Mouse (Mus musculus) spleen, postnatal 36 days (tissue): ENCODE data around the gene Cit.
A peak's percentile ranks its signal among the peaks of the same experiment; 100 is the strongest.

ENCODE experiments used
- DNase-seq, 2 experiments: peaks; one replicate each; pipeline ENCODE4 v3.0.0; 2022; ENCODE audit warnings: low spot score in 2 of 2, mixed read lengths in 1 of 2

Gene Cit

DNA sequence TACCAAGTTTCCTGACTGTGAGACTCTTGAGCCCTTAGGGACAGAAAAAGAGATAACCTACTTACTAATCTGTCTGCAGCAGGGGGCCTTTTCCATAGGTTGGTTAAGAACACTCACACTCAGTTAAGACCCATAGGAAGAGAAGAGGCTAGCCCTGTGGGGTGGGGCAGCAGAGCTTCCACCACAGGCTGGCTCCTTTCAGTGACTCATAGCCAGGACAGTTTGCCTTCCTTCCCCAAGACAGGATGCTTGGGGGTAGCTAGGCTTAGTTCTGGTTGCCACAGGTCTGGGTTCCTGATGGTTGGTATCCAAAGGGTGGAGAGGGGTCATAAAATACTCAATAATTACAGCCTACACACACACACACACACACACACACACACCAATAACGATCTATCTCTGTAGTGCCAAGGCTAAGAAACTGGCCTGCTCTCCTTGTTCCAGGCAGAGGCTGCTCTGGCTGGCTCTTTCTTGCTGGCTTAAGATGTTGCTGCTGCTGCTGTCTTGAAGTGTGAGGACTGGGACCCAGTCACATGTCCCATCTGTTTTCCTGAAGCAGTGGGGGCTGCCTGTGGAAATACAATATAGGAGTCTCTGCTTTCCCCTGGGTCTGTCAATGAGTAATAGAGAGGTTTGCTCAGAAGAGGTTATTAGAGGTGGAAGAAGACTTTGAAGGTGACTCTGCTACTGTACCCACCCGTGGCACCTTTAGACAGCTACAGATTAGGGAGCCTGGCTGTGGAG, 165.0 kb downstream of the Cit start:
- DNase-seq = no peak

DNA sequence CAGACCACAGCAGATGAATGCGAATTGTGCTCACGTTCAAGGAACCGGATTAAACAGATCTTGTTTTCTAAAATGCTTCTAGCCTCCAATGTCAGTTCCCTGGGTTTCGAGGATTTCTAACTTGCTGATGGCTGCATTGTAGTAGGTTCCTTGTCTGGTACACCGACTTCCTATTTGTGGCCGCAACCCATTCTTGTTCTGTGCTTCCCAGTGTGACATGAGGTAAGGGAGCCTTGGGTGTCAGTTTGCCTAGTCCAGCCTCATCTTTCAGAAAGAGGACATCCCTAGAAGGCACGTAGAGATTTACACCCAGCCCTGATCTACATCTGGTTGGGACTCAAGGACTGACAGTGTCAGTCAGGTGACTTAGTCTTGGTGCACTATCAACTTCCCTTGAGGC, 166.6 kb downstream of the Cit start:
- DNase-seq = no peak

DNA sequence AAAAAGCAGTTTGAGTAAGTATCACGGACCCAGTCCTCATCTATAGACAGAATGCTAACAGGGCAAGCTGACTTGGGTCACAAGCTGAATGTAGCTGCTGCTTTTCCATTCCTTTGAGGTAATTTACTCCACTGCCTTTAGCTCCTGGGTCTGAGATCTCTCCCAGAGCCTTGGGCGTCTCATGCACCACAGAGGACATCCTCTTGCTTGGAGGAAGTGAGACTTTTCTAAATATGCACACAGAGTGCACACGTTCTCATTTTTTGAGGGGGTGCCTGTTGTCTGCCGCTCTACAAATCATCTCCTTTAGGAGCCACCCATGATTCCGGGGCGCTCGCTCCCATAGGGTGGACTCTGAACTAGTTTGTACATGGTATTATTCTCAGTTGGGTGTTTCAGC, 167.4 kb downstream of the Cit start:
- no peak for DNase-seq

DNA sequence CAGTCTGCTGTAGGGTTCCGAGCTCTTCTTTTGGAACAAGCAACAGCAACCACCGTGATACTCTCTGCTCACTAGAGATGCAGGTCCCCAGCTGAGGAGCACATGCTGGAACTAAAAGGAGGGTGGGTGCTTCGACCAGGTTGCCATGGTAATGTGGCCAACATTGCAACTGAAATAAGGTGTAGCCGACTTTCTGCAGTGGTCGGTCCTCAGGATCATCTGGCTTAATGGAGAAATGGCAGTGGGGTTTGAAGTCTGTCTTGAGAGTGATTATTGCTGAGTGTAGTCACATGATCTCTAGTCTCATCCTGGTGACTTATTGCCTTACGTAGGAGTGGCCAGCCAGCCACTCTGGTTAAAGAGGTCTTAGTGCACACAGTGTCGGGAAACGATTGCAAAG, 168.7 kb downstream of the Cit start:
- DNase-seq = no peak

DNA sequence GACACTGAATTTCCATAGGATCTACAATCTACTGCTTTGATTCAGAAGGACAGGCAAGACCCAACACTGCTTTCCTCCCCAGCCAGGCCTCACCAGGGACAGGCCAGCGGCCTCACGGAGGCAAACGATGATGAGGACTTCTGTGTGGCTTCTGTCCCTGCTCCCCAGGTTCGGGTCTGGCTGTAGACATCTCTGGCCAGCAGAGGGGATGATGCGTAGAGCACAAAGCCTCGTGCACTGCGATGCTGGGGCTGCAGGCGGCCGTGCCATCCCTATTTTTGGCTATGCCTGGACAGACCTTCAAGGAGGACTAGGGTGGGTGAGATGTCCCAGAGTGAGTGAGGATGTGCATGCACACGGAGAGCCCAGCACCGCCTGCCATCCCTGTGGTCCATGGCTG, 169.2 kb downstream of the Cit start:
- DNase-seq = no peak

DNA sequence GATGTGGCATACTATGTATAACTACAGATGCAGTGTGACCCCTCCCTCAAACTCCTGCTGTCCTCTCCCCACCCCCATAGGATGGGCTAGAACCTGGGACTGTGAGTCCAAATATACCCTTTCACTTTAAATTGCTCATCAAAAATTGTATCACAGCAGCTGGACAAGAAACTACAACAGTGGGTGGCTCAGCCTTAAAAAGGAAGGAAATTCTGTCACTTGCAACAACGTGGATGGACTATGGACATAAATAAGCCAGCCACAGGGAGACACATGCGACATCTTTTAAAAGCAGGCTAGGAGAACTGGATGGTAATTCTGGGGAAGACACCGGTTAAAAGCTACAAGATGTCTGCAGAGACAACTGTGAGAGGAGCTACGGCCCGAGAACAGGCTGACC, 171.5 kb downstream of the Cit start:
- no peak for DNase-seq

DNA sequence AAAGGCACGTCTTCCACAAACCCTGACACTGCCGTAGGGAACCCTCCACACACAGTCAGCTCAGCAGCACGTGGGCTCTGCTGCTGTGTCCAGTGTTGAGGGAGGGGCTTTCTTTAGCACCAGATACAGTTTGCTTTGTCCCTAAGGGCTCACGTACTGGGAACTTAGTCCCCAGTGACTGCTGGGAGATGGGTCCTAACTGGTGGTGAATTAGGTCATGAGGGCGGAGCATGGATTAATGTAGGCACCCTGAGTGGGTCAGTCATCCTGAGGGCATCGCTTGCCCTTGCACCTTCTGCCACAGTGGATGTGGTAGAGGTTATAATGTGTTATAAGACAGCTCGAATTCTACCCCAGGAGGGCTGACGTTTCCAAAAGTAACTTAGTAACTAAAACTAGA, 172.3 kb downstream of the Cit start:
- no peak for DNase-seq

DNA sequence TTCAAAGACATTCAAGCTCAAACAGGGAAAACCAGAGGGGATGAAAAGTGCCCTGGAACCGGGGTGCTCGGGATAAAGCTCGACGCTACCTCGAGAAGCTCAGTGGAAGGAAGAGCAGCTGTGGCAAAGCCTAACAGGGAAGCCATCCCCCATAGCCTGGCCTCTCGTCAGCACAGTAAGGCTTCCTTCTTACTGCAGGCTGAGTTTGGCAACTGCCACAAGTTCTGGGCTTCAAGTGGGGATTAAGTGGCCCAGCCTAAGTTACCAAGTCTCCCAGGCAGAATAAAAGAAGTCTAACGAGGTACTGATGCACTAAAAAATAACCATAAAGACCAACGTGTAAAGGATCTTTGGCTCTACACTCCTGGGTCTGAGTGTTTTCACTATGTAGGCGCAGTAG, 173.1 kb downstream of the Cit start:
- DNase-seq = no peak

DNA sequence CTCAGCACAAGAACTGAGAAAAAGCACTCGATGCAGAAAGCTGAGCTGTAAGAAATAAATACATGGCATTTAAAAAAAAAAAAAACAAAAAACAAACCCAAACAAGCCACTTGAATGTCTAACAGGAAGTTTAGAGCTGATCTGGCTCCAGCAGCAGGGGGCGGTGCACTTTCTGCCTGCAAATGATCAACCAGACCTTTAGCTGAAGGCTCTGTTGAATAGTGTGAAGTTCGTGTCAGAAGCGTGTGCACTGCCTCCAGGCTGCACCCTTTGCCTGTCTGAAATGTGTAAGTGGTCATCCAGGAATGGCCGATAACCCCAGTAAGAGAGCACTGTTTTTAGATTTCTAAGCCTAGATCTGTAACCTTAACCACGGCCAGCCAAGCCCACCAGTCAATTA, 173.7 kb downstream of the Cit start:
- no peak for DNase-seq

DNA sequence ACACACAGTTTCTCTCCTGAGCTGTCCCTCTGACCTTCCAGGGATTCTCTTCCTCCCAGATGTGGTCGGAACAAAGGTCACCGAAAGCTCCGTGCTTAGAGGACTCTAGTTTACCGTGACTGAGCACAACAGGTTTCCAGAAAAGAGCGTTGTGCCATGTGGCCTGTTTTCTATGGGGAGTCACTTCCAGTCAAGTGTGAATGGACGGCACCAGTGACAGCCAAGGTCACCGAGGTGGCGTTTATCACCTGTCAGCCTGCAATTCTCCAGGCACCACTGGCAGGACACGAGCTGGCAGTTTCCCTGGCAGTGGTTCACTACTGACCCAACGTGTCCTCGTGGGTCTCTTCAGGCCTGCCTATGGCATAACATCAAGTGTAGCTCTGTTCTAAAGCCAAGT, 174.3 kb downstream of the Cit start:
- no peak for DNase-seq

DNA sequence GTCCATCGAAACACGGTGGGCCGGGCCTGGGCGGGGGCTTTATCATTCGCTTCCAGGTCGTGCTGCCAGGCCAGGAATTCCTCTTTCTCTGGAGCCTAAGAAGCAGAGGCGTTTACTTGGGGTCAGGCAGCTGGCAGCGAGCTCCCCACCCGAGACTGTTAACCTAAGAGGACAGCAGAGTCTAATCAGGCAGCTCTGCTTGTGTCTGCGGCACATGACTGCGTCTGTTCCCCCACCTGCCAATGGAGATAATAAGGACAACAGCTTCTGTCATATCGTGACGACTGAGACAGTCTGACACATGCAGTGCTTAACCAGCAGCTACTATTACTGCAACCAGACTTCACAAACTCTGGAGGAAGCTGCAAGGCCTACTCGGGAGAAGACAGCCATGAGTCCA, 176.5 kb downstream of the Cit start:
- peak; percentile 36 to 58 for DNase-seq

DNA sequence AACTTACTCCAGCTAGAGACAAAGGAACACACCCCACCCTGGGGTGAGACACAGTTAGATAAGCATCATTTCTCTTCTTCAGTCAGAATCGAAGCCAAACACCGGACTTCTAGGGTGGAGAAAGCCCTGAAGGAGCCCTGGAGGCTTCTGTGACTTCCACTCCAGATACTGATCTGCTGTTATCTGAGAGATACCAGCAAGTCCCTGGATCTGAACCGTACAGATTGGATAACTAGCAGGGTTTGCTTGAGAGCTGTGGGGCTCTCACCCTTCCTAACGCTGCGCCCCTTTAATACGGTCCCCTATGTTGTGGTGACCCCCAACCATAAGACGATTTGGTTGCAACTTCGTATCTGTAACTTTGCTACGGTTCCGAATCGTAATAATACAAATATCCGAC, 177.1 kb downstream of the Cit start:
- no peak for DNase-seq

DNA sequence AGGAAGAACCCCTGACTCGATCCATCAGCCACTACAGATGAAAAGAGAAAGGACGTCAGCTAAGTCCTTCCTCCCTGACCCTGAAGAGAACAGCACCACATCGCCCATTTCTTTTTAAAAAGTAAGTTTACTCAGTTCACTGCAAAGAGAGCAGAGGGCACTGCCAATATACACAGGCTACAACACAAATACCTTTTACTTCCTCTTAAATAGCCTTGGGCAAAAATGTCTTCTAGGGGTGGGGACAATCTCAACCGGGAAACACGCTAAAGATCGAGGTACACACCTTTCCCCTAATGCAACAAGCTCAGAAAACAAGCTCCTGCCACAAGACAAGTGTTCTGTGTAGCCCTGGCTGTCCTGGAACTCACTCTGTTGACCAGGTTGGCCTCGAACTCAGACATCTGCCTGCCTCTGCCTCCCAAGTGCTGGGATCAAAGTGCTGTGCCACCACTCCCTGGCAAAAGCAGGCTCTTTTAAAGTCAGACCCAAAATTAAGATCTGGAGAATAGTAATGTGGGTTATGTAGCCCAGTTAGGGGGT, 177.7 kb downstream of the Cit start:
- DNase-seq = no peak

DNA sequence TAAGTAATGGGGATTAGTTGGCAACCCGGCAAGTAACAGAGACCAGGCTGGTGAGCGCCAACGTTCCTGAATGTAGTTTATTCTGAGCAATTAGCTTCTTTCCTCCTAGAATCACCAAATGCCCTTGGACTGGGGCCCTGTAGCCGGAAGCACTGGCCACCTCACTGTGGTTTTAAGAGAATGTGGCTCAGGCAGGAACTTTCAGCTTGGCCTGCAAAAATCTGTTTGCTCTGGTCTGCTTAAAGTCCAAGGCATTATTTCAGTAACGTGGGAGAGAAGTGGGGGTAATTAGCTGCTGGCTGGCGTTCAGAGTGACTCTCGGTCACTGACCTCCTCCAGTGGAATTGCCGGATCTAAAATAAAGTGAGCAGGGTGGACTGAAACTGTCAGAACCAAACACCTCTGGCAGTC, 178.2 kb downstream of the Cit start:
- DNase-seq = no peak

DNA sequence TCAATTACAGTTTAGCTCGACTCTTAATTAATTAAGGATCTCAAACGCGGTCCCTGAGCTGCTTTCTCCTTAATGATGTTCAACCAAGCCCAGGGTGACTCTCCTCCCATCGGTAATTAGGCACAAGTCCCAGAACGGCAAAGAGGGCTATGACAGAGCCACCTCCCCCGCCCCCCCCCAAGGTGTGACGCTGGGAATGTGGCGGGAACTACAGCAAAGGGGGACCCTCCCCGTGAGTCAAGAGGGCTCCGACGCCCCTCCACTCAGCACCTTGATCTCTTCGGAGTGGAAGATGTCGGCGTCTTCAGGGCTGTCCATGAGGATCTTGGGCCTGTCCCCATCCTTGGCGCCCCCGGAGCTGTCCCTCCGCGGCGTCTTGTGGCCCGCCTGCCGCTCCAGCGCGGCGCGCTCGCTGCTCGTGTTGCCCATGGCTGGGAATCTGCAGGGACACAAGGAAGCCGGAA, 178.8 kb downstream of the Cit start:
- DNase-seq = no peak

DNA sequence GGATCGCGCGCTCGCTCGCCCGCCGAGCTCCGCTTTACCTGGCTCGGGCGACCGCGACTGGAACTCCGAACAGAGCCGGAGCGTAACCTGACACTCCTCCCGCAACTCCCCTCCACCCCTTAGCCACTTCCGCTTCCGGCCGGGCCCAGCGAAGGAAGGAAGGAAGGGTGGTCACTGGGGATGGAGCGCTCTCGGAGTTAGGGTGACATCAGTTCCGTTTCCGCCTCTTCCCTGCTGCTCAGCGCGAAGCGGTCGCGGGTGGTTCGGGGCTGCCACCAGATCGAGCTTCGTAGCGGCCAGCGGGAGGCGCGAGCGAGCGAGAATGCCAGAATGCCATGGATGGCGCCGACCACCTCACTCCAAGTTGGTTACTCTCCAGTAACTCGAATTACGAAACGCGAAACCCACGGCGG, 179.3 kb downstream of the Cit start, which contains the start of gene Prkab1:
Gene Prkab1, minus strand, starts transcription at position 182 of the 413 bp plus-strand sequence.
- peak; percentile 95 to 96 for DNase-seq

DNA sequence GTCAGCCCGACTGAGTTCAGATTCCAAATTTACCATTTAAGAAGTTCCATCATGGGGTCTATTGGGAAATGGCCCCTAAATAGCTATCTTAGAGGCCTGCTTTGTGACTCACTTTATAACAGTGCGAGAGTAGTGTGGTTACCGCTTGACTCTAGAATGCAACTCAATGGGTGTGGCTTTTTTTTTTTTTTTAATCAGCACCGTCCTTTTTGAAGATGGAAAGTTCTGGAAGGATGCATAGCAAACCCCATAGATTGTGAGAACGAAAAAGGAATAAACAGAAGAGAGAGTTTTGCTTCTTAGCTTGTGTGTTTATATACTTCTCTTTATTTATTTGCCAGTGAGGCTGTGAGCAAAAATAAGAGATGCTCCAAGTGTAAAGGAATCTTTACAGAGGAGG, 181.0 kb downstream of the Cit start:
- DNase-seq = no peak

DNA sequence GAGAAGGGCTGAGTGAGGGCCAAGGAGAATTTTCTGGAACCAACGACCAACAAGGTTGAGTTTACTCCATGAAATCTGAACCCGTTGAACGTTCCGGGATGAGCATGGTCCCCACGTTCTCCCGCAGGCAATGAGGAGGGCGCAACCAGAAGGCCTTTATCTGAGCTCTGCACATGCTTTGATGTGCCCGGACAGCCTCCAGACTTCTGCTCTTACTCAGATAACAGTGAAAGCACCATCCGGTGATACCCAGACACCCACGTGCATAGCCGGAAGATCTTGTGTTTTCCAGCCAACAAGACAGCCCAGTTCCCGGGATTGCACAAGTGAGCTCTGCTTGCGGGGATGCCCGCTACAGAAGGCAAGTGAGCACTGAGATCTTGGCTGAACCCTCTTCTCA, 181.5 kb downstream of the Cit start:
- DNase-seq = peak; percentile 54 to 77

DNA sequence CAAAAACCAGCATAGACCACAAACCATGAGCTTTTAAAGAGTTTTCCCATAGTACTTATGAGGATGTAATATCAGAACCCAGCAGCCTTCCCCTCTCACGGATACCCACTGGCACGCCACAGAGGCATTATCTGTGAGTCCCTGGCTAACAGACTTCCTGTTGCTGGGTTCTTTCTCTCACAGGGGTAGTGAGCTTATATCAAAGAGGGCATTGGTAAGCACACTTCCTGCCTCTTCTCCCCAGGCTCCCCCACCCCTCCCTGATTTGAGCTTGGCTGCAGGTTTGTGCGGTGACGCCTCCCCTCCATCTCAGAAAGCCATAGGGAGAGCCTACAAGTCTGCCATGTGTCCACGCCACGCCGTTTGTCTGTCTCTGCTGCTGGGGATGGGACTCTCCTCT, 184.0 kb downstream of the Cit start:
- DNase-seq = peak; percentile 45 to 47

DNA sequence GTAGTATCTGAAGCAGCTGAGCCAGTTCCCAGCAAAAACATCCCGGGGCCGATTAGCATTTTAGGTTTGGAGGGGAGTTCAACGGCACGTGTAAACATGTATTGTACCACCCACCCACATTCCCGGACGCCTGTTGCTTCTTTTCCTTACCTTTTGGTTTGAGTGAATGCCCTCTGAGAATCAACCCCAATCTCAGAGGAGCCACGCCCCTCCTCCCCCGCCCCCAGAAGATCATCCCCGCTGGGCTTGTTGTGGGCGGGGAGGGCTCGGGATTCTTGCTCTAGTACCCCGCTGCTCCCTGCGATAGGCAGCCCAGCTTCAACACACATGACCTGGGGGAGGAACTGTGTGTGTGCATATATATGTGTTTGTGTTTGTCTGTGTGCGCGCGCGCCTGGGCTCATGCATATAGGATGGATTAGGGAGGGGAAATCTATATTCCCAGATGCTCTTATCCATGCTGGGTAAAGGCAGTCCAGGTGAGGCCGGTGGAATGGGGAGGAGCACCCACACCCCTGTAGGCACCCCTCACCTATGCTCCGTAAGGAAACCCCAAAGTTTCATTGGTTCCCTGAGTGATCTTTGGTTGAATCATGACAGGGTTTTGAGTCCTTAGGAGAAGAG, 185.6 kb downstream of the Cit start:
- no peak for DNase-seq

DNA sequence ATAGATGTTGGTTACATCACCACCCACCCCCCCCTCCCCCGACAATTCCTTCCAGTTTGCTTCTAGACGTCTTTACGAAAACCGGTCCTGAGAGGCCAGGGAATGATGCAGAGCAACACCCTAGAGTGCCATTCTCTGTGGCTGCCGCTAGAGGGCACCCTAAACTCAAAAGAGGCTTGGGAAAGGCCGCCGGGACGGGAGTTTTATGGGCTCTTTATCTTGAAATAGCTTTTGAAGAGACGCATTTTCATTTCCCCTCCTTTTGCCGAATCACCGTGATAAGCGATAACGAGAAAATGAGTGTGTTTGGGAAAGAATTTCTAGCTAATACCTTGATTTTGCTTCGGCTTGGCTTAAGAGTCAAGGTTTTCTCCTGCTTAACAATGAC, 186.1 kb downstream of the Cit start:
- DNase-seq = peak; percentile 42 to 62

DNA sequence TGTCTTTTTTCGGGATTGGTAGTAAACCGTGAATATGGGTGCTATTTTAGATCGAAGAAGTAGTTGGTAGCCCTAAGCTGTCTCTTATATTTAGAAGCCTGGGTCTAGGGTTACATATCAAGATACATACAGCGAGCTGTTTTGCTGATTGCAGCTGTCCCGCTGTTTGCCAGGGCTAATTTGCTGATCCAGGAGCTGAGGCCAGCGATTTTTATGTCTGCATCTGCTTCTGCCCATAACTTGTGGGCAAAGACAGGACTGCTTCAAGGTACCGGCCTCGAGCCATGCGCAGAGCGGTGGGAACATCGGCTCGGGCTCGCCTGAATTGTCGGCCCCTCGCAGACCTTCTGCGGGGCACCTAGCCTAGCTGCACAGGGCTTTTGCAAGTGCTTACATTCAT, 191.4 kb downstream of the Cit start:
- DNase-seq = no peak

DNA sequence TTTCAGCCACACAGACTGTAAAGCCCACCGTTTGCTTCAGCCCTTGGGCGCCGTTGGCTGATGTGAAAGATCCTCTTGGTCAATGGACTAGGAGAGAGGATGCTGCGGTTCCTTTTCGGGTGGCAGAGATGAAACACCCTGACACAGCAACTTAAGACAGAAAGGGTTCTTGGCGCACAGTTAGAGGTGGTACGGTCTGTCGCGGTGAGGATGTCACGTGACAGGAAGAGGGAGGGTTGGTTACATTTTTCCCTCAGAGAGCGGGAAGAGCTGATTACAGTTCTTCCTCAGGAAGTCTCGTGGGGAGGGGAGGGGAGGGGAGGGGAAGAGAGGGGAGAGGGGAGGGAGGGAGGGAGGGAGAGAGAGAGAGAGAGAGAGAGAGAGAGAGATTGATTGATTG, 192.7 kb downstream of the Cit start:
- DNase-seq = no peak
